Mouse (Mus musculus): ENCODE results near the gene Fat3.

The Fat3 gene

GRCm38 (mm10) chr9:16113936-16114642, 387.0 kb downstream of the Fat3 start:
- no peak for DNase-seq

GRCm38 (mm10) chr9:16107900-16108299, 393.2 kb downstream of the Fat3 start:
- no peak for DNase-seq

GRCm38 (mm10) chr9:16107386-16107785, 393.7 kb downstream of the Fat3 start:
- no peak for DNase-seq

GRCm38 (mm10) chr9:16098553-16098952, 402.5 kb downstream of the Fat3 start:
- no peak for DNase-seq

- DNase-seq: no peak
Measured at GRCm38 (mm10) chr9:16093047-16093668, 407.9 kb downstream of the Fat3 start.

GRCm38 (mm10) chr9:16092051-16092967, 408.8 kb downstream of the Fat3 start:
- no peak for DNase-seq

GRCm38 (mm10) chr9:16079292-16079691, 421.8 kb downstream of the Fat3 start:
- DNase-seq: no peak

GRCm38 (mm10) chr9:16074664-16075063, 426.4 kb downstream of the Fat3 start:
- no peak for DNase-seq

- DNase-seq: no peak
Measured at GRCm38 (mm10) chr9:16074116-16074515, 427.0 kb downstream of the Fat3 start.

GRCm38 (mm10) chr9:16063447-16063846, 437.6 kb downstream of the Fat3 start:
- no peak for DNase-seq

- no peak for DNase-seq
Measured at GRCm38 (mm10) chr9:16062472-16062871, 438.6 kb downstream of the Fat3 start.

- DNase-seq: no peak
Measured at GRCm38 (mm10) chr9:16046686-16047085, 454.4 kb downstream of the Fat3 start.

- DNase-seq: no peak
Measured at GRCm38 (mm10) chr9:16037375-16037774, 463.7 kb downstream of the Fat3 start.

- DNase-seq: no peak
Measured at GRCm38 (mm10) chr9:16036346-16036745, 464.7 kb downstream of the Fat3 start.

GRCm38 (mm10) chr9:16029715-16030285, 471.3 kb downstream of the Fat3 start:
- DNase-seq: no peak

- no peak for DNase-seq
Measured at GRCm38 (mm10) chr9:16029066-16029465, 472.0 kb downstream of the Fat3 start.

- DNase-seq: no peak
Measured at GRCm38 (mm10) chr9:16028394-16028911, 472.6 kb downstream of the Fat3 start.

GRCm38 (mm10) chr9:16026054-16026453, 475.0 kb downstream of the Fat3 start:
- no peak for DNase-seq

- DNase-seq: no peak
Measured at GRCm38 (mm10) chr9:16024706-16025105, 476.4 kb downstream of the Fat3 start.

GRCm38 (mm10) chr9:16014115-16014514, 487.0 kb downstream of the Fat3 start:
- DNase-seq: no peak

GRCm38 (mm10) chr9:16011382-16011781, 489.7 kb downstream of the Fat3 start:
- no peak for DNase-seq

- DNase-seq: no peak
Measured at GRCm38 (mm10) chr9:16007516-16007915, 493.6 kb downstream of the Fat3 start.

GRCm38 (mm10) chr9:16002991-16003390, 498.1 kb downstream of the Fat3 start:
- DNase-seq: no peak

Data from lung, postnatal 14 days (tissue).